Mouse (Mus musculus): ENCODE data around the gene Filip1. TPM values are rescaled to one million over a fixed set of nuclear protein-coding genes. Genes with fewer than 3 reads are reported as not detected.

Filip1 gene
- polyA plus RNA-seq, 1 experiment from 2014 or later, result 3.6 TPM

GRCm38 (mm10) chr9:79918325-79919117, 94.1 kb downstream of the Filip1 start:
- no peak overlapping the region for H3K9ac ChIP-seq
- H3K4me2 ChIP-seq, result no peak overlapping the region
- no peak for ATAC-seq (replicated peaks)
- no peak overlapping the region for H3K4me3 ChIP-seq
- H3K36me3 ChIP-seq (replicated peaks), result no peaks in the 10 kb centered on the region
- WGBS, result 63% methylated on average over 10 of the region's 10 CpGs
- H3K4me1 ChIP-seq, result no peaks in the 10 kb centered on the region
- no peak overlapping the region for H3K27ac ChIP-seq
- no peaks in the 10 kb centered on the region for H3K27me3 ChIP-seq (replicated peaks)
- no peaks in the 10 kb centered on the region for H3K9me3 ChIP-seq

GRCm38 (mm10) chr9:79914276-79914675, 98.4 kb downstream of the Filip1 start:
- Histone ChIP-seq H3K4me3 (no peak overlapping the region), H3K9me3 (no peaks in the 10 kb centered on the region), H3K9ac (no peak overlapping the region), H3K4me2 (no peak overlapping the region), H3K36me3 (replicated peaks) (no peaks in the 10 kb centered on the region), H3K27me3 (replicated peaks) (no peaks in the 10 kb centered on the region), H3K4me1 (no peaks in the 10 kb centered on the region), H3K27ac (no peak overlapping the region)
- 36% methylated on average over 4 of the region's 4 CpGs for WGBS
- no peak for ATAC-seq (replicated peaks)

- 86% methylated on average over 5 of the region's 5 CpGs for WGBS
- ATAC-seq (replicated peaks), result no peak
- H3K27me3 ChIP-seq (replicated peaks), result no peaks in the 10 kb centered on the region
- H3K4me1 ChIP-seq, result no peaks in the 10 kb centered on the region
- H3K4me2 ChIP-seq, result no peak overlapping the region
- H3K9me3 ChIP-seq, result no peaks in the 10 kb centered on the region
- no peak overlapping the region for H3K27ac ChIP-seq
- H3K9ac ChIP-seq, result no peak overlapping the region
- H3K36me3 ChIP-seq (replicated peaks), result no peaks in the 10 kb centered on the region
- H3K4me3 ChIP-seq, result no peak overlapping the region
Measured at GRCm38 (mm10) chr9:79912971-79913370, 99.7 kb downstream of the Filip1 start.

GRCm38 (mm10) chr9:79910166-79910565, 102.5 kb downstream of the Filip1 start:
- ATAC-seq (replicated peaks), result no peak
- Histone ChIP-seq H3K4me3 (no peak overlapping the region), H3K9ac (no peak overlapping the region), H3K4me1 (no peaks in the 10 kb centered on the region), H3K9me3 (no peaks in the 10 kb centered on the region), H3K36me3 (replicated peaks) (no peaks in the 10 kb centered on the region), H3K27me3 (replicated peaks) (no peaks in the 10 kb centered on the region), H3K4me2 (no peak overlapping the region), H3K27ac (no peak overlapping the region)
- WGBS, result 96% methylated on average over 3 of the region's 3 CpGs

- Histone ChIP-seq H3K27me3 (replicated peaks) (no peaks in the 10 kb centered on the region), H3K9me3 (no peaks in the 10 kb centered on the region), H3K4me3 (no peak overlapping the region), H3K36me3 (replicated peaks) (no peaks in the 10 kb centered on the region), H3K4me1 (no peaks in the 10 kb centered on the region), H3K9ac (no peak overlapping the region), H3K27ac (no peak overlapping the region), H3K4me2 (no peak overlapping the region)
- 90% methylated on average over 3 of the region's 3 CpGs for WGBS
- ATAC-seq (replicated peaks), result no peak
Measured at GRCm38 (mm10) chr9:79898815-79899214, 113.8 kb downstream of the Filip1 start.

- Histone ChIP-seq H3K9me3 (no peaks in the 10 kb centered on the region), H3K27ac (no peak overlapping the region), H3K36me3 (replicated peaks) (no peaks in the 10 kb centered on the region), H3K4me3 (no peak overlapping the region), H3K4me2 (no peak overlapping the region), H3K9ac (no peak overlapping the region), H3K27me3 (replicated peaks) (no peaks in the 10 kb centered on the region), H3K4me1 (peaks cover 13% of the 10 kb centered on the region; the same call in 1 of the 2 replicates)
- WGBS, result 83% methylated on average over 5 of the region's 5 CpGs
- no peak for ATAC-seq (replicated peaks)
Measured at GRCm38 (mm10) chr9:79894665-79895064, 118.0 kb downstream of the Filip1 start.

GRCm38 (mm10) chr9:79893841-79894612, 118.6 kb downstream of the Filip1 start:
- Histone ChIP-seq H3K27ac (no peak overlapping the region), H3K4me2 (no peak overlapping the region), H3K9ac (no peak overlapping the region), H3K4me1 (peaks cover 13% of the 10 kb centered on the region; the same call in 1 of the 2 replicates), H3K36me3 (replicated peaks) (no peaks in the 10 kb centered on the region), H3K27me3 (replicated peaks) (no peaks in the 10 kb centered on the region), H3K4me3 (no peak overlapping the region), H3K9me3 (no peaks in the 10 kb centered on the region)
- ATAC-seq (replicated peaks), result no peak
- 82% methylated on average over 4 of the region's 4 CpGs for WGBS

GRCm38 (mm10) chr9:79892183-79892582, 120.5 kb downstream of the Filip1 start:
- no peak for ATAC-seq (replicated peaks)
- 90% methylated on average over 1 of the region's 1 CpGs for WGBS
- H3K9ac ChIP-seq, result no peak overlapping the region

GRCm38 (mm10) chr9:79890488-79890887, 122.2 kb downstream of the Filip1 start:
- Histone ChIP-seq H3K4me2 (no peak overlapping the region), H3K9me3 (no peaks in the 10 kb centered on the region), H3K27me3 (replicated peaks) (no peaks in the 10 kb centered on the region), H3K36me3 (replicated peaks) (no peaks in the 10 kb centered on the region), H3K27ac (no peak overlapping the region), H3K4me1 (peaks cover 13% of the 10 kb centered on the region; the same call in 1 of the 2 replicates), H3K9ac (no peak overlapping the region), H3K4me3 (no peak overlapping the region)
- ATAC-seq (replicated peaks), result peak; percentile 41; the same call in 1 of the 2 replicates
- 16% methylated on average over 4 of the region's 4 CpGs for WGBS

More at GRCm38 (mm10) chr9:79892183-79892582, 120.5 kb downstream of the Filip1 start:
- Histone ChIP-seq H3K36me3 (replicated peaks) (no peaks in the 10 kb centered on the region), H3K27ac (no peak overlapping the region), H3K4me3 (no peak overlapping the region), H3K4me1 (peaks cover 13% of the 10 kb centered on the region; the same call in 1 of the 2 replicates), H3K4me2 (no peak overlapping the region), H3K27me3 (replicated peaks) (no peaks in the 10 kb centered on the region), H3K9me3 (no peaks in the 10 kb centered on the region)

- ATAC-seq (replicated peaks), result no peak
- Histone ChIP-seq H3K9me3 (no peaks in the 10 kb centered on the region), H3K27me3 (replicated peaks) (no peaks in the 10 kb centered on the region), H3K4me1 (peaks cover 13% of the 10 kb centered on the region; the same call in 1 of the 2 replicates), H3K9ac (no peak overlapping the region), H3K4me2 (no peak overlapping the region), H3K36me3 (replicated peaks) (no peaks in the 10 kb centered on the region), H3K4me3 (no peak overlapping the region), H3K27ac (no peak overlapping the region)
- 87% methylated on average over 6 of the region's 6 CpGs for WGBS
Measured at GRCm38 (mm10) chr9:79889132-79889531, 123.5 kb downstream of the Filip1 start.

- Histone ChIP-seq H3K4me1 (peaks cover 8% of the 10 kb centered on the region; the same call in 1 of the 2 replicates), H3K9me3 (no peaks in the 10 kb centered on the region), H3K27me3 (replicated peaks) (no peaks in the 10 kb centered on the region), H3K4me3 (no peak overlapping the region), H3K36me3 (replicated peaks) (no peaks in the 10 kb centered on the region), H3K9ac (no peak overlapping the region), H3K4me2 (no peak overlapping the region), H3K27ac (peak overlapping the region; percentile 57; the same call in 1 of the 2 replicates)
- peak; percentile 64 for ATAC-seq (replicated peaks)
- WGBS, result 64% methylated on average over 11 of the region's 11 CpGs
Measured at GRCm38 (mm10) chr9:79885244-79886210, 127.1 kb downstream of the Filip1 start.

All from midbrain, embryonic 15.5 days (tissue).